Mouse (Mus musculus): ENCODE measurements around the gene Rabif.
A peak's percentile ranks its signal among the peaks of the same experiment; 100 is the strongest.
"Not testable (repeated sequence)": the region's sequence is repeated elsewhere in the genome, so short reads cannot be mapped to it uniquely, and the experiment has no call there.

The Rabif gene

DNA sequence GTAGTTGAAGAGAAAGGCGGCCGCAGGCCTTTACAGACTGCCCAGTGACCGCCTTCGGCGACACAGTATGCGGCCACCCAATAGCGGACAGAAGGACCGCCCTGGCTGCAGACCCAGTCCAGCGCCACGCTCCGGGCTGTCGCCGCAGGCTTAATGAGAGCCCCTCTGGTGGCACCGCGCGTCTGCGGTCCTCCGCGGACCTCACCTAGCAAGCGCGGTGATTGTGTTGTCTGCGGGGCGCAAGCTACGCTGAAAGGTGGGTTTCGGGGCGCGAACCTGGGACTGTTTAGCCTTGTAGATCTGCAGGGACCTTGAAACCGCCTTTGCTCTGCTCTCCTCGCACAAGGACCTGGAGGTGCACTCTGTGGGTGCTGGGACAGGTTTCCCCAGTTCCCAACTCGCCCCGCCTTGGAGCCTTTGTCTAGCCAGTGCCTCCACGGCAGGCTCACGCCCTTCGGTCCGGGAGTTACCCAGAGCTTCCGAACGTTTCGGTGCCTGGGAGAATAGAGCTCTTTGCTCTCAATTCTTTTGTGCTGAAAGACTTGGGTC, 18.9 kb downstream of the Rabif start:
- peak; percentile 21 for DNase-seq

DNA sequence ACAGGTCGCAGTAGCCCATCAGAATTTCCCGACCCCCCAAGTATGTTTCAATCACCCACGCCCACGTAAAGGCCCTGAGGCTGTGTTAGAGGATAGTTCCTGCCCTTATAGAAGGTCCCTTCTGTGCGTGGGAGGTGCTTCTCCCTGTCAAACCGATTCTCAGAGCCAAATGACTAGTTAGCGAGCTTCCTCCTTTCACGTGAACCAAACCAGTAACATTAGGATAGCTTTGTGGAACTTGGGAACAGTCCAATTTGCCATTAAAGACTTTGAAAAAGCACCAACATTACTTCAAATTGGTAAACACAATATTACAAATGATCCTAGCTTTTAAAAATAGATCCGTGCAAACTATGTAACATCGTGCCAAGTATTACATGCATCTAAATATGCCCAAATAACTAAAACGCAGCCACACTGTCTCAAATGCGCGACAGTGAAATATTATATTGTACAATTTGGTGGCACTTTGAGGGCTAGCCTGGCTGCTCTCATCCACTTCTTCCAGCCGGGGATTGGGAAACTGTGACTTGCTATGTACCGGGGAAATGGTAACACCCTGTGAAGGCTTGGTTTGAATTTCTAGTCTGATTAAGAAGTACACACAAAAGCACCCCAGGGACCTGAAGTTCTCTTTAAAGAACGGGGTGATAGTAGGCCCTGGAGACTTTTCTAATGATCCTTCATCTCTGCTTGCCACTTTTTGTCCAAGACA, 19.6 kb downstream of the Rabif start:
- DNase-seq, result no peak

DNA sequence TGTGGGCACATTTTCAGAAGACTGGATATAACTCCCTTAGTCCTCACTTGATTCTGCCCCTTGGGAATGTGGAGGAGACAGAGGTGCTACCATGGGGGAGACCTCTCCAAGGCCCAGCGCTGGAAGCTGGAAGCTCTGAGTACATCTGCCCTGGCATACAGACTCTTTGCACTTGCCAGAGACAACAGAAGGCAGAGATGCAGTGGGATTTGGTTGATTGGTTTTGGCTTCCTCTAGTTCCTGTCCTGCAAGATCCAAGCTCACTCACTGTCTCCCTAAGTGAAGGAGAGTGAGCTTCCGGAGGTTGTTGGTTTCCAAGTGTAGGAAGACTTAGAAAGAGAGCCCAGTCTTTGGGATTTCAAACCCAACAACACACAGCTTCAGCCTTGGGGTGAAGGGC, 21.4 kb downstream of the Rabif start:
- no peak for DNase-seq

DNA sequence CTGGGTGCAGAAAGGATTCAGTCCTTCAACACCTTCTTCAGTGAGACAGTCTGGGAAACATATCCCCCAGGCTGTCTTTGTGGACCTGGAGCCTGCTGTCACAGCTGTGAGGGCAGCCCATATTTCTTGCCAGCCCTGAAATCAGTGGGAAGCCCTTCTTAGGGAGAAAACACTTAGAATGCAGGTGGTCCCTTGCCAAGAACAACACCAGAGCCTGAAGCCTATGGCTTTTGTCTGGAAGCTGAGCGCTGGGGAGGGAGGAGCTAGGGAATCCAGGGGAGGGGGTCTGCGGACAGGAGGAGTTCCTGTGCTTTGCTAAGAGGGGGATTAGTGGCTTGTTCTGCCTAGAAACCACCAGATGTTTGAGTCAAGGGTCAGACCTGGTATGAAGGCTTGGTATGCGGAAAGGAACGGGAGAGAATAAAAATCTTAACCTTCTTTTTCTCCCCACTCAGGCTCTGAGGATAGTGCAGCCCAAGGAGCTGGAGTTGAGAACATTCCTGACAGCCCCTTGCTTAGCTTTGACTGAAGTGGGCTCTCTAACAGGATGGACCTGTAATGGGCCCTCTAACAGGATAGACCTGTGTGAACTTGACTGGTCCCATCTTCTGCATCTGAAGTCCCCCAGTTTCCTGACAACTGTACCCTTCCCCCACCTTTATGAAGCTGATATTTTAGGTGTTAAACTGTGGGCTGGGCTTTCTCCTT, 22.2 kb downstream of the Rabif start:
- DNase-seq, result no peak

DNA sequence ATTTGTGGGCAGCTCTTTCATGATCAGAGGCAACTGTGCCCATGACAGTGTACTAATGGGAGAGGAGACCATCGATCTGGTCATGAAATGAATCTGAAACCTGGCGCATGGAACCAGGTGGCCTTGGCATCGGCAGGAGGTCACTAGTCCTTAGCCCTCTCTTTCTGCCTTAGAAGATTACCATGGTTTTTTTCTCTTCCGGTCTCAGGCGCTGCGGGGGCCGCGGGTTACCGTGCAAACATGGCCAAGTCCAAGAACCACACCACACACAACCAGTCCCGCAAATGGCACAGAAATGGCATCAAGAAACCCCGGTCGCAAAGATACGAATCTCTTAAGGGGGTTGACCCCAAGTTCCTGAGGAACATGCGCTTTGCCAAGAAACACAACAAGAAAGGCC, 23.4 kb downstream of the Rabif start:
- DNase-seq, result not testable (repeated sequence)

DNA sequence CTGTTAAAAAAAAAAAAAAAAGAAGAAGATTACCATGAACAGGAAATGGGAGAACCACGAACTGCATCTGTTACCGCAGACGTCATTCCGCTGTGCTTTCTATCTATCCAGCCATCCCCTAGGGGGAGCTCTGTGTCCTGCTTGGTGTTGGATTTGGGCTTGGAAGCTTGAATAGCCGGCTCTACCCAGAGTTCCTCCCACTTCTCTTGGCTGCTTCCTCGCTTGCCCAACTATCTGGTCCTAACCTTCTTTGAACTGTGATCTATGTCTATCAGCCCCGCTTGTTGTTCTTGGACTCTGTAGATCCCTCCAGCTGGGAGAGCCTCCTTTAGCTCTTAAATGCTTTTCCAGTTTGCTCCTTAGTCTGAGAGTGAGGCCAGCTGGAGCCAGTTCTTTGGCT, 24.2 kb downstream of the Rabif start:
- peak; percentile 93 for DNase-seq

DNA sequence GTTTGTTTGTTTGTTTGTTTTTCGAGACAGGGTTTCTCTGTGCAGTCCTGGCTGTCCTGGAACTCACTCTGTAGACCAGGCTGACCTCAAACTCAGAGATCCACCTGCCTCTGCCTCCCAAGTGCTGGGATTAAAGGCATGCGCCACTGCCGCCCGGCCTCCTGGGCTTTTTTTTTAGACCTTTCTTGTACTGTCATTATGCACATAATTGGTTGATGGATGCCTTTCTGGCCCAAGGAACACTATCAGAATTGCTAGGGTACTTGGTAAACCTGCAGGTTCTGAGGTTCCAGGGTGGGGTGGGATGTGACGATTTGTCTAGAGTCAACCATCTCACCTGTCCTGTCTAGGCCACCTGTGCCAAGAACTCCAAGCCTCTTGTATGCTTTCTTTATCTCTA, 24.8 kb downstream of the Rabif start:
- not testable (repeated sequence) for DNase-seq

DNA sequence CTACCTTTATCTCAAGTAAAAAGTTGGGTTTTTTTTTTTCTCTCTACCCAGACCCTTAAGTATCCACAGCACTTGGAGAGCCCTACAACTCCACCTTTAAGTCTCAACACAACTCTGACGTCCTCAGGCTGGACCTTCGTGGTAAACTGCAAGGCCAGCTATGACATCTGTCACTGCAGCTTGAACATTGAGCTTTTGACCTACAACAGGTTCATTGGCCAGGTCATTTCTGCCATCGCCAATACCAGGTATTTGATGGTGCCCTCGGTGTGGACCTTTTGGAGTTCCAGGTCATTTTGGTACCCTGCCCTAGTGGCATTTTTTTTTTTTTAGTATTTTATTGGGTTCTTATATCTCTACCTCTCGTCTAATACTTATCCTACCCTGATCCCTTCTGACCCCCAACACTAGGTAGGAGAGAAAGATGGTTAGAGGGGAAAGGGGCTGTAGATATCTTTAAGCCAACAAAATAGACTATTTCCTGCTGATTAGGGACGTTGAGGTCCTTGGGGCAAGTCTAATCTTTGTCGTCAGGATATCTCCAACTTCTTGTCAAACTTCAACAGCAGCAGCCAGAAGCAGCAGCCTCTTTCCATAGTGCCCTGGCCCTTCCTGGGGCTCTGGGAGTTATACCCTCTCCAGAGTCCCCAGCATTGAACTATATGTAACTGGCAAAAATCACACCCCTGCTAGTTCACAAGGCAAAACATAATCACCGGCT, 25.7 kb downstream of the Rabif start:
- DNase-seq, result no peak

DNA sequence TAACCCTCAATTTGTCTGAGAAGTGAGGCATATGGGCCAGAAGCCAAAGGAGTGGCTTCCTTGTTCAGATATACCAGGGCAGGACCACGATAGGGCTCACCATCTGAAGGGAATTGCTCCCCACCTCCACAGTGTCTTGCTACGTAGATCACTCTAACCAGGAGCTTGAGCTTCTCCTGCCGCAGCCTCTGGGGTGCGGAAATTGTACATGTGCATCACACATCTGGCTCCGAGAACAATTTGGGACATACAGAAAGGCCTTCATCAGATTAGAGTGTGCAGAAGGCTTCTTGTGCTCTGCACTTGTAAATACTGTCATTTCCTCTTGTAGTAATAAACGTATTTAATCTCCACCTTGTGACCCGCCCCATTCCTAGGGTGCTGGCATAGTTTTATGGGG, 26.7 kb downstream of the Rabif start:
- no peak for DNase-seq

DNA sequence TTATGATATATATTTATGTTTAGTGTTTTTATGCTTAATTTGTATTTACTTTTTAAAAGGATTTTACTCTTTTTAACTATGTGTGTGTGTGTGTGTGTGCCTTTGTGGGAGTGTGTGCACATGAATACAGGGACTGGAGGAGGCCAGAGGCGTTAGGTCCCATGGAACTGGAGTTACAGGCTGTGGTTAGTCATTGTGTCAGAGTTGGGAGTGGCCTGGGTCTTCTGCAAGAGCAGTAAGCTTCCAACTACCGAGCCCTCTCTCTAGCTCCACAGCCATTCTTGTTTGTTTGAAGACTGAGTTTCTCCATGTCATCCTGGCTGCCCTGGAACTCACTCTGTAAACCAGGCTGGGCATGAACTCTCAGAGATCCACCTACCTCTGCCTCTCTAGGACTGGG, 27.9 kb downstream of the Rabif start:
- no peak for DNase-seq

DNA sequence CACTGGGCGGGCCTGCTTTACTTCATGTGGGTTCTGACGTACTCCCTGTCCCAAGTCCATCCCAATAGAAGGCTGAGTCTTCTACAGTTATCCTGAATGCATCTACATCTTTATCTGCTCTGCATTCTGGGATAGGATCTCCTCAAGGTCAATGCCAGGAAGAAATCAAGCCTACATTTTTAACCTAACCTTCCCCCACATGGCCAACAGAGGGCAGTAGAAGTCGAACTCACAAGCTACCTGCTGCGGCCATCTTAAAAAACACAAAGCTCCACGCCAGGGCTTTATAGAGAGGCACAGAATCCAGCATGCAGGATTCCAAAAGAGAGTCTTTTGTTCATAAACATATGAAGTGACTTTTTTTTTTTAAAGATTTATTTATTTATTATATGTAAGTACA, 30.0 kb downstream of the Rabif start:
- peak; percentile 40 for DNase-seq

DNA sequence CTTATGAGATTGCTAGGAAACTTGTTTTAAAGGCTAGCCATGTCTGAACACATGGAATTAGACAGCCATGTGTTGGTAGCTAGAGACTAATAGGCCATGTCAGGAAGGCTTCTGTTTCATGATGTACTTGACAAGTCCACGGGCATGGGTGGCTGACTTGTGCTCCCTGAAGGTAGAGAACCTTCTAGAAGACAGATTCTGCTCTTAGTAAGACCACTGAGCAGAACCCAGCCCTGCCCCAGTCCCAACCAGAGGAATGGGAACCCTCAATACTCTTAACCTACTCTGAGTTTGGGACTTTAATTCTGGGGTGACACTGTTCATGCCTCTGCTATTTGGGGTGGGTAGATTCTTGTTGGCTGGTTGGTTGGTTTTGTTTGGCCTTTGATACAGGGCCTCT, 30.6 kb downstream of the Rabif start:
- no peak for DNase-seq

DNA sequence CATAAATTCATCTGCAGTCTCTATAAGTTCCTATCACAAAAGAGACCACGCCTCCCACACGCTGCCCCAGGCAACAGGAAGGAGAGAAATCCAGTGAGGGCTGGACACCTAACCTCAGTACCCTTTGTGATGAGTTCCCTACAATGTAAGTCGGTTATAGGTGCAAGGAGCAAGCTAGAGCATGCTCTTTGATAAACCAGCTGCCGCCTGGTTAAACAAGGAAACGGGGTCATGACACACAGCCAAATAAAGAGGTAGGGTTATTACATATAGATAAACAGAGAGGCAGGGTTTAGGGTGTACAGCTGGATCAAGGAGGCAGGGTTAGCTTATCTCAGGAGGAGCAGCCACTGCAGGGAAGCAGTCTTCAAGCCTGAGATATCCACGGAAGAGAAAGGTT, 32.3 kb downstream of the Rabif start:
- DNase-seq, result no peak

DNA sequence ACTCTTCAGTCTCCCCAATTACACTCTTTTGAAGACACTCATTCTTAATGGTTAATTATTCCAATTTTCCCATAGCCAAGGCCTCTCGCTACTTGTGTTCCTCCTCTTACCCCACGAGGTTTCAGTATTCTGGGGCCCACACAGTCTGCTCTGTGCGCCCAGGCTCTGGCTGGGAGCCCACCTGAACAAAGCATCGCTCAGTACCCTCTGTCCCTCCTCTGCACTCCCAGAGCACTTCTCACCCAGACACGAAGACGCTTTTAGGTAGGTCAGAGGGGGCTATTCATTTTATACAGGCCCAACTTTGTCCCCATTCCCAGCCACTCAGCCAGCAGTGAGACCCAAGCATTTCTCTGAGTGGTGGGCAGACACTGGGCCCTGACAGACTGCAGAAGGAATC, 36.2 kb downstream of the Rabif start:
- no peak for DNase-seq

DNA sequence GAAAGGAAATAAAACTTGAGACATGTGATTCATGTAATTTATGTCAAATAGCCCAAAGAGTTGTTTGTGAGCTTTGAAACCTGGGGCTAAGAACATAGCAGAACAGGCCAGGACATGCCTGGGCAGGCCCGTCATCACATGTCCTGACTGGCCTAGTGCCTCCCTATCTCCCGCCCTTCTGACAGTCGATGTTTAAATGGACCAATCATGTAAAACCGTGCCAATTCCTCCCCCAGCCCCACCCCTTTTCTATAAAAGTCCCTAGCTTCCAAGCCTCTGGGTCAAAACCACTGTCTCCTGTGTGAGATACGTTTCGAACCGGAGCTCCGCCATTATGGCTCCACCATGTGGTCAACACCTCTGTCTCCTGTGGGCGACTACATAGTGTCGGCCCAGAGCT, 39.3 kb downstream of the Rabif start:
- DNase-seq, result not testable (repeated sequence)

DNA sequence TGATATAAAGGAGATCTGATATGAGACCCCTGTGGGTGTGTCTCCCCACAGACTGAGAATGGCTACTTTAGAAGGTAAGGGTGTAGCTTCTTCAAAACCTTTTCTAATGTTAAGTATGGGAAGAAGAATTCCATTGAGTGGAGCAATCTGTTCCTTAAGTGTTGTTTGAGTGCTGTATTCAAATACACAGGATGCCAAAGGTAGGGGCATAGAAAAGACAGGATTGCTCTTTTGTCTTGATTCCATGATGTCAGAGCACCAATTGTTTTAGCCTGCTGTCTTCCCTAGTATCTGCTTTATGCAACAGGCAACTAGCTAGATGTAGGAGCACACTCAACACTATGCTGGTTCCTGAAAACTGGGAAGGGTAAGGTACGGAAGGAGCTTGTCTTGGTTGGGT, 40.6 kb downstream of the Rabif start:
- no peak for DNase-seq

DNA sequence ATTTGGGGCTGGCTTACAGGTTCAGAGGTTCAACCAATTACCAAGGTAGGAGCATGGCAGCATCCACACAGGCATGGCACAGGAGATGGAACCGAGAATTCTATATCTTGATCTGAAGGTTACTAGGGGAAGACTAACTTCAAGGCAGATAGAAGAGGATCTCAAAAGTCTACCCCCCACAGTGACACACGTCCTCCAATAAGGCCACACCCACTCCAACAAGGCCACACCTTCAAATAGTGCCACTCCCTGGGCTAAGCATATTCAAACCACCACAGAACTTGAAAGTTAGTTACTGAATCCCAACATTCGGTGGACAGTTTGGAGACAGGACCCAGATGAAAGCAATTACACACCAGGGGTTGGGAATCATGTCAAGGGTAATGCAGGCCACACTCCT, 41.1 kb downstream of the Rabif start:
- no peak for DNase-seq

DNA sequence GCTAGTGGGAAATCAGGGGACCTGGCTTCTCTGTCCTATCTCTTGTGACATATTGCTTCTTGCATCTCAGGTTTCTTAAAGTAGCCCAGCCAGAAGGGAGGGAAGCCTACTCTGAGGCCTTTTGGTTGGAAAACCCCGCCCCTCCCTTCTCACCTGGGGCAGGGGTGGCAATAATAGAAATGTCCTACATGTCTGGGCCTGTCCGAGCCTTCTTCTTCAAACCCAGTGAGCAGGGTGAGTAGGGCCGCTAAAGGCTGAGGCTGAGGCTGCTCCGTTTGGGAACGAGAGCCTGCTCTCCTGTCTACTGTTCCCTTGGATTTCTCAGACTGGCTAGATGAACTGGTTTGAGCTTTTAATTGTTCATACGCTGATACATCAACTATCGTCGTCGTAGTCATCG, 46.2 kb downstream of the Rabif start:
- DNase-seq, result no peak

DNA sequence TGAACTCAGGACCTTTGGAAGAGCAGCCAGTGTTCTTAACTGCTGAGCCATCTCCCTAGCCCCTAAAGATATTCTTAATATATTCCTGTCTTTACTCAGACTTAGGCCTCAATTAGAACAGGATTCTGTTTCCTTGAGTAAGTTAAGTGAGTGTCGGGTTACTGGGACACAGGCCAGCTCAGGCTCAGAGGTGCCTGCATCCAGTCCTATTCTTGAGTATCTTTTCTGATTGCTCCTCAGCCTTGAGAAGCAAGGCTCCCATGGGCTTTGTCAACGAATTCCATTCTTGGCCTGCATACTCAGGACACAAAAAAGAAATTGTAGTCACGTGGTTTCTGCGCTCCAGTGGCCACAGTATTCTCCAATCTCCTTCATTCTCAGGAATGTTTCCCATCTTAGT, 53.8 kb downstream of the Rabif start:
- DNase-seq, result no peak

DNA sequence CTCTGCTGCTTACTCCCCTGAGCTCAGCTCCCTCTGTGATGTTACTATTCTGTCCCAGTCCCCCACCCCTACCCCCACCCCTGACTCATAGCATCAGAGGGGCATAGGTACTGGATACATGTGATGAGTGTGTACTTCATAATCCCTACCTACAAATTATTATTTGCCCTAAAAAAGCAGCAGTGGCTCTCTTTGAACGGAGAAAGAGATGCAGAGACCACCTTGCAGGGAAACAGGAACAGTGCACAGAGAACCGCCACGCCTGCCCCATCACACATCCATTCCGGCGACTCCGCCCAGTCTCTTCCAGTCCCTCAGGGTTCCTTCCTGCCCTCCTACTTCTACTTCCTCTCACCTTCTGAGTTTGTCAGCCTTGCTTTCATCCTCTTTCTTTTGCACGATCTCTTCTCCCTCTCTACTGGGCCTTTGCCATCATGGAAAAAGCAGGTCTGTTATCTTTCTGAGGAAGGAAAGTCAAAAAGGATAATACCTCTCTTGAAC, 55.2 kb downstream of the Rabif start, which contains the start of gene Mgat4e:
TSS of gene Mgat4e (minus strand) at position 51 of the 501 bp plus-strand sequence.
- DNase-seq, result no peak

DNA sequence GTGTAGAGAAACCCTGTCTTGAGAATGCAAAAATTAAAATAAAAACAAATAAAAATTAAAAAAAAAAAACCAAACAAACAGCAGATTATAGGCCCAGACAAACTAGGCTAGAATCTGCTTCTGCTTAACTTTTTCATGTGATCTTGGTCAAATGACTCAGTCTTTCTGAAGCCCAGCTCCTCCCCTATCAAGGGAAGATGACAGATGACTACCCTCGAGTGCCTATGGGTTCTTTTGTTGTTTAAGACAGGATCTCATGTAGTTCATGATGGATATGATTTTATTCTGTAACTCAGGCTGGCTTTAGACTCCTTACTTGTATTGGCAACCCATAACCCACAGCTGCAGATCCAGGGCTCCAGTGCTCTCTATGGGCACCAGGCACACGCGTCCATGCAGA, 57.4 kb downstream of the Rabif start:
- DNase-seq, result no peak

DNA sequence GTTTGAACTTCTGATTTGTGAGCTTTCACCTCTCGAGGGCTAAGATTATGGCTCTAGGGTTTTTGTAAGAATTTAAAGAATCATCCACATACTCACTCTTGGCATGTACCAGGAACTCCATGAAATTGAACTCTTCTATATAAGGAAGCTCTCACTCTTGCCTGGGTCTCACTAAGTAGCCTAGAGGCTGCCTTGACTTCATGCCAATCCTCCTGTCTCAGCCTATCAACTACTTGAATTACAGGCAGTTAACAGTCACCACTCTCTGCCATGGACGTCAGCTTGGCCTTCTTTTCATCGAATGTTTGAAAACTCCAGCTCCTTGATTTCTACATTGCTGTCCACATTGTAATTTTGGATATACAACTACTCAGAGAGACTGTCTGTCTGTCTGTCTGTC, 57.9 kb downstream of the Rabif start:
- no peak for DNase-seq

DNA sequence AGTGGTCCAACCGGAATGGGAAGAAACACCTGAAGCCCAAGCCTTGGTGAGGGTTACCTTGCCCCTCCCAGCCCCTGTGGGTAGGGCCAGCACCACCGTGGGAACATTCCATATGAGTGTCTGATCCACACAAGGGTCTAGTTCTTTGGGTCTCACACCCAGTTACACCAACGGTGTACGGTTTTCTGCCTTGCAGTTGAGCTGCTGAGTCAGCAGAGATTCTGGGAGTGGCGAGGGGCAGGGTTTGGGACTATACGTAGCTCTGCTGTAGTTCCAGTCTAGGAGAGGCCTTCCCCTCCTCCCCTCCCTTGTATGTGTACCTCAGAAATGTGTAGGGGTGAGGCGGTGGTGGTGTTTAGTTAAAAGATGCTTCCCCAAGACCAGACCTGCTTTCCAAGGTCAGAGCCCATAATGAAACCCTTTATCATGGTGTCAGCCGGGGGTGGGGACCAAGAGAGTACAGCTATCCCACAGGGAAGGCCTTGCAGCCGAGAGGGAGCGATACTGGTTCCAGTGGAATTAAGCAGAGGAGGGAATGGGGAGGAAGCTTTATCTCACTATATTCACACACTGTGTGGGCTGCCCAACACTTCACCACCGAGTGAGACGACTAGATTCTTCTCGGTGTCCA, 60.9 kb downstream of the Rabif start:
- DNase-seq, result no peak

All from kidney, adult 9 months (tissue).